Mouse (Mus musculus) heart, postnatal 36 days (tissue): ENCODE results near the gene Csad. TPM values are rescaled to one million over a fixed set of nuclear protein-coding genes. Genes with fewer than 3 reads are reported as not detected.

ENCODE experiments used
- DNase-seq, 2 experiments: peaks; one replicate each; pipeline ENCODE4 v3.0.0; 2021 to 2022
- intact Hi-C: fragments of 180-260 bp; cut with DNase I; formaldehyde crosslinking; loops from one replicate; pipeline ENCODE4 v1.15.1; 2025
- total RNA-seq, 2 experiments: library from RNA; stranded (reverse); gene quantifications; 2 replicates each; pipeline ENCODE4 v1.2.3; 2021

Gene Csad
- total RNA-seq, 2 experiments from 2014 or later: 15.8 to 16.2 TPM

GRCm38 (mm10) chr15:102207351-102207750 lies 2.8 kb upstream of the Csad start:
- intact Hi-C loops: no loop called here

GRCm38 (mm10) chr15:102205779-102206178 lies 1.3 kb upstream of the Csad start:
- DNase-seq: no peak
- intact Hi-C loops: no loop called here

More at GRCm38 (mm10) chr15:102207351-102207750, 2.8 kb upstream of the Csad start:
- DNase-seq: no peak

DNA sequence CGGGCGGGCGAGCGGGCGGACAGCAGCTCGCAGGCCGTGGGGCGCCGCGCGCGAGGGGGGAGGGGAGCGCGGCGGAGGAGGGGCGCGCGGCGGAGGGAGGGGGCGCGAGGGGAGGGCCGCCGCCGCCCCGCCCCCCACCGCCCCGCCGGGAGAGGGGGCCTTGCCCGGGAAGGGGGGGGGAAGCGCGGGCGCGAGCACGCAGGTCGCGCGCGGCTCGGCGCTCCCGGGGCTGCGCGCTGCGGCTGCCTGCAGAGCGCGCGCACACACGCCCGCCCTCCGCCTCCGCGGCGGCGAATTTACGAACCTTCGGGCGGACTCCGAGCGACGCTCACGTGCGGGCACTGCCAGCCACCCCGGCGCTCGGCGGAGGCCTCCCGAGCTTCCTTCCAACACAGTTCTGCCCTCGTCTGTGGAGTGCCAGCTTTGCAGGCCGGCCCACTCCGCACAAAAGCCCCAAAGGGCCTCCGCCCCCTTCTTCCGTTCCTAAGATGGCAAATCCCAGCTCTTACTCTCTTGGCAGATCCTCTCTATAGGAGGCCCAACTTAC lies 616 bp downstream of the Csad start:
- intact Hi-C loops: loop anchor here (2.0 kb wide), 1 partner anchor 75 kb away; the partner anchor contains the start of gene Mfsd5
- peak in 1 of 2 experiments; percentile 71 for DNase-seq

- DNase-seq: peak; percentile 90 to 92
- intact Hi-C loops: loop anchor here (2.0 kb wide), 1 partner anchor 76 kb away; the partner anchor contains the start of gene Mfsd5
These were observed 1.3 kb downstream of the Csad start, which contains the start of gene Zfp740 for GRCm38 (mm10) chr15:102202971-102203834. TSS of gene Zfp740 (plus strand) at chr15:102203249.

DNA sequence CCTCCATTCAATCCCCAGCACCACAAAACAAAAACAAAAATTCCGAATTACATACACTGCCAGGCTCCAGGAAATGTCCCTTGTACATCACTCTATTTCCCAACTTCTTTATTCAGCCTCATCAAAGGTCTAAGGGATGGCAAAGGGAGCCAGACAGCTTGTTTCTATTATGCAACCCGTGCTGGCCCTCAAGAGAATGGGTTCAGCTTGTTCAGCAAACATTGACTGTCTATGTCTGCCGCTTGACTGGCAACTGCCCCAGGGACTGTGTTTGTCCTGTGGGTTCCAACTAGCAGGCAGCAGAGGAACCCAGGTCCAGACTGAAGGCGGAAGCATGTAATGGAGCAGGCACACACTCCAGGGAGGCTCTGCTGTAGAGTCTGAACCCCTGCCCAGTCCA lies 5.7 kb downstream of the Csad start:
- intact Hi-C loops: no loop called here
- DNase-seq: no peak

DNA sequence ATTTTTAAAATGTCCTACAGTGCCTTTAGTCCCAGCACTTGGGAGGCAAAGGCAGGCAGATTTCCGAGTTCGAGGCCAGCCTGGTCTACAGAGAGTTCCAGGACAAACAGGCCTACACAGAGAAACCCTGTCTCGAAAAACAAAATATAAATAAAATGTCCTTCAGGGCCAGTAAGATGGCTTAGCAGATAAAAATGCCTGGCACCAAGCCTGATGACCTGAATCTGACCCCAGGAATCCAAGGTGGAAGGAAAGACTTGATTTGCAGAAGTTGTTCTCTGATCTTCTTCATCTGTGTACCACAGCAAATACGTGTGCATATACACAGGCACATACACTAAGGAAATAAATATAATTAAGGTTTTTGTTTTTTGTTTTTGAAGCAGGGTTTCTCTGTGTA lies 9.2 kb downstream of the Csad start:
- DNase-seq: no peak
- intact Hi-C loops: no loop called here

GRCm38 (mm10) chr15:102194439-102194838 lies 10.1 kb downstream of the Csad start:
- DNase-seq: no peak
- intact Hi-C loops: no loop called here

DNA sequence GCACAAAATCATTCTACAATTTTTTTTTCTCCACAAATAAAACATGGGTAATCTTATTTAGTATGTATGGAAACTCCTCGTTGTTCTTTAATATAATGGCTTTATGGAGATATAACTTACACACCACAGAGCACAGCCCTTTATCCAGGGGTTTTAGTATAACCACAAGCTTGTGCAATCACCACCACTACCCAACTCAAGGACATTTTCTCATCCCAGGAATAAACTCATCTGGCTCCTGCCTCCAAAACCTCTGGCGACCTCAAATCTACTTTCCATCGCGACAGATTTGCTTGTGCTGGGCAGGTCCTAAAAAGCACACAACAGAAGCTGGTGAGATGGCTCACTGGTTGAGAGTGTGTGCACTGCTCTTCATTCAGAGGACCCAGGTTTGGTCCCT lies 10.9 kb downstream of the Csad start:
- no peak for DNase-seq
- intact Hi-C loops: no loop called here

- intact Hi-C loops: no loop called here
- DNase-seq: no peak
These were observed 11.6 kb downstream of the Csad start for GRCm38 (mm10) chr15:102192820-102193386.

DNA sequence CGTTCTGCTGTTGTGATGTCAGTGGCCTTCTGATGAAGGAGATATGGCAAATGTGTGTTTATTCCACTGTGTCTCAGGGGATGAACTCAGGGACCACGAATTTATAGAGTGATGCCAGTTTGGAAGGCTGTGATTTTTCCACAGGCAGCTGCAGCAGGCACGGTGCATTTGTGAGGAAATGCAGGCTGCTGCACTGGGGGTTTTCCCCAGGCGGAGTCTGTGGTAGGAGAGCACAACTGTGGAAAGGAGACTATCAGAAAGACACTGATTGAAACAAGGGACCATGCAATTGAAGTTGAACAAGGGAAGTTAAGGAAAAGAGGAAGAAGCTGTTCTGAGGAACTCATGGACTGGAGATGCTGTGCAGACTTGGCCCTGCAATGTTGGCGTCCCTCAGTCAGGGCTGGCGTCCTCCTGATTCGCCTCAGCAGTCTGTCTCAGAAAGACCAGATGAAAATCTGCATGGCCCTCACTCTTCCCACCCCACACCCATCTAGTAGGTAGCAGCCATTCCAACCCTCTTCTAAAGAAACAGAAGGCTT lies 12.2 kb downstream of the Csad start:
- intact Hi-C loops: no loop called here
- DNase-seq: no peak

- intact Hi-C loops: no loop called here
- DNase-seq: no peak
These were observed 12.8 kb downstream of the Csad start for GRCm38 (mm10) chr15:102191699-102192098.

GRCm38 (mm10) chr15:102188883-102189282 lies 15.6 kb downstream of the Csad start:
- intact Hi-C loops: no loop called here
- no peak for DNase-seq

DNA sequence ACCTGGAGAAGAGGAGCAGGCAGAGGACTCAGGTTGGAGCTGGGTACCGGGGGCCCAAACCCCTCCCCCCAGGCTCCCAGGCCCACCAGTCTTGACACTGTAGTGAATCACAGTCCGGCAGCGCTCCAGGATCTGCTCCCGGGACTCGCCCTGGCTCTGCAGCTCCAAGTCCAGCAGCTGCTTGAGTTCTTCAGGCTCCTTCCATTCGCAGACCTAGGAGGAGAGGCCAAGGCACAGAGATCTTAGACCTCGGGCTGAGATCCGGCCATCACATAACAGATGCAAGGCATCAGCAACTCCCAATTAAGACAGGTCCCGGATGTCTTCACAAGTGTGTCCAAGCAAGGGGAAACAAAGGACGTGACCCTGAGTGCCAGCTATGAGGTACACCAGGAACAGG lies 16.4 kb downstream of the Csad start:
- peak; percentile 47 to 53 for DNase-seq
- intact Hi-C loops: no loop called here

DNA sequence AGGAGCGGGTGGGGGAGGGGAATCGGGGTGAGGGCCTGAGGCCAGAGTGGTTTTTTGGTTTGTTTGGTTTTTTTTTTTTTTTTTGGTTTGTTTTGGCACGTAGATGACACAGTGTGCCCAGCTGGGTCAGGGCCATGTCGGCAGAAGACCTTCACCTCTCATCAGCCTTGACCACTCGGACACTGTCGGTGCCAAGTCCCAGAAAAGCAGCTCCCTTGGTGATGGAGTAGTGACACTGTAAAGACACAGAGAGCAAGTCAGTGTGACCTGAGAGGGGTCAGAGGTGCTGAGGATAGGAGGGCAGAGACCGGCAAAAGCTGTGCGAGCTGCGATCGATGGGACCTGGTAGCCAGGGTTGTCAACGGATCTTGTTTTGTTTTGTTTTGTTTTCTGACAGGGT lies 18.3 kb downstream of the Csad start:
- intact Hi-C loops: no loop called here
- no peak for DNase-seq

GRCm38 (mm10) chr15:102183076-102183475 lies 21.4 kb downstream of the Csad start:
- intact Hi-C loops: no loop called here

GRCm38 (mm10) chr15:102179924-102180323 lies 24.6 kb downstream of the Csad start:
- intact Hi-C loops: loop anchor here (2.0 kb wide), 2 partner anchors 99 to 137 kb away; partner anchors contain the start of gene Mfsd5
- DNase-seq: no peak

More at GRCm38 (mm10) chr15:102183076-102183475, 21.4 kb downstream of the Csad start:
- no peak for DNase-seq

DNA sequence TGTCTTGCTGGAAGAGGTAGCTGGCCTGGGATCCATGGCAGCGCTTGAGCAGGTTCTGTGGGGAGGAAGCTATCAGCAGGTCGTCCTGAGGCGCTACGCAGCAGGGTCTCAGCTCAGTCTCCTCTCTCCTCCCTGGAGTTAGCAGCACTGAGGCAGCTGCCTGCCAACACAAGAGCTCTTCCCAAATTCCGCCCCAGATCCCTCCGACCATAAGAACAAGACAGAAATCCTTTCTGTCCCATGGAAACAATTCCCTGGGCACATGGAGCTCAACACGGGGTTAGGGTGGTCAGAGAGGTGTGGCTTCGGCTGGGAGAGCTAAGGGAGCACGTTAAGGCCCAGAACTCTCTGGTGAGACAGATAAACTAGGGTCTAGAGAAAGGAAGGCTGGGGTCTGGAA lies 25.4 kb downstream of the Csad start:
- intact Hi-C loops: loop anchor here (2.0 kb wide), 2 partner anchors 100 to 138 kb away; partner anchors contain the start of gene Mfsd5
- DNase-seq: no peak

- peak; percentile 84 to 91 for DNase-seq
- intact Hi-C loops: loop anchor here (1.0 to 2.0 kb wide), 3 partner anchors 46 to 139 kb away; partner anchors contain the start of gene Mfsd5
These were observed 26.2 kb downstream of the Csad start for GRCm38 (mm10) chr15:102178279-102178678.

GRCm38 (mm10) chr15:102177417-102177816 lies 27.1 kb downstream of the Csad start:
- DNase-seq: no peak
- intact Hi-C loops: no loop called here

DNA sequence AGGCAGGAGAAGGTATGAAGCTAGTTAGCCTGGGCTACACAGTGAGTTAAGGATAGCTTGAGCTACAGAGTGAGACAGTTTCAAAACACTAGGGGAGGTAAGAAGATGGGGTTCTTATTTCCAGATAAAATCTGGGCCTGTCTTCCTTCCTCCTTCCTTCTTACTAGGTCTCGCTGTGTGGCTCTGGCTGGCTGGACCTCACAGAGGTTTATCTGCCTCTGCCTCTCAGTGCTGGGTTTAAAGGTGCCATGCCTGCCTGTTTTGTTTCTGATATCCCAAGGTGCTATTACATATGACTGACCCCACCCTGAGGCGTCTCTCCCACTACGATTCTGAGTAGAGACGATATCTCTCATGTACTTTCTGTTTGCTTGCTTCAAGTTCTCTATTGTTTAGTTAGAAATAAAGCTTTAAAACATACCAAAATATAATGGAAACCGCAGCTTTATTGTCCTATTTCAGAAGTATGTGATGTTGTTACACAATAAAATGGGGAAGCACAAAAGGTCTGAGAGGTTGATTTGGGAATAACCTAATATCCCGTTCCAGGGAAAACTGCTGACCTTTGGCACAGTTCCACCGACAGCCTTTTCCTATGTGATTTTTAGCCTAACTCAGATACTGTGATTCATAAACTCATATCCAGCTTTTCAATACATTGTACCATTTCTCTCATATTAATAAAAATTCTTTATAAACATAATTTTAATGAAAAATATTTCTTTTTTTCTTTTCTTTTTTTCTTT lies 27.8 kb downstream of the Csad start:
- no peak for DNase-seq
- intact Hi-C loops: no loop called here
